Mouse (Mus musculus): Measurements from ENCODE around the gene Pdrg1. TPM values are rescaled to one million over a fixed set of nuclear protein-coding genes. Genes with fewer than 3 reads are reported as not detected.

The Pdrg1 gene
- total RNA-seq (2021) = 100 to 1,000 TPM; 110 to 116 TPM

GRCm38 (mm10) chr2:153014758-153015593, at the start of gene Pdrg1:
Gene Pdrg1, minus strand, starts transcription at chr2:153015427.
- intact Hi-C loops (cut with DNase I) = loop anchor here (2.0 to 10.0 kb wide), 3 partner anchors 73 to 330 kb away; partner anchors contain the start of gene Mcts2
- DNase-seq (ENCODE audit: low spot score) = peak; percentile 86

GRCm38 (mm10) chr2:153064190-153064970, 49.2 kb upstream of the Pdrg1 start:
- no peak for DNase-seq (ENCODE audit: low spot score)
- intact Hi-C loops (cut with DNase I) = no loop called here

DNA sequence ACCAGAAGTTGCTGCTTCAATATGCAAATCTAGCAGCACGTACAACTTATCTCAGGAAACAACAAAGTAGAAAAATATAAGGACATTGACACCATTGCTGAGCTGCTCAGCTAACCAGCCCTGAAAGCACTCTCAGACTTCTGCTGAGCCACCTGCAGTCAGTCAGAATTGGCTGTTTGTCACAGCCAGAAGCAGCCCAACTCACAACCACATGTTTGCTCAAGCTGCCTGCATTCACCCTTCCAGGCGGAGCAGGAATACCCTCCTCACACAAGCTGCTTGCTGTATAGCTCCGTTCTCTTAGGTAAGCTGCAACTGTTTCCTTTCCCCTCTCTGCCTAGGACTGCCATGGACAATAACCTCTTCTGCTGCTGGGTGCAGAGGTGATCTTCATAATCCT, 48.2 kb upstream of the Pdrg1 start:
- intact Hi-C loops (cut with DNase I) = no loop called here
- no peak for DNase-seq (ENCODE audit: low spot score)

GRCm38 (mm10) chr2:153060216-153060615, 45.0 kb upstream of the Pdrg1 start:
- intact Hi-C loops (cut with DNase I) = no loop called here
- no peak for DNase-seq (ENCODE audit: low spot score)

DNA sequence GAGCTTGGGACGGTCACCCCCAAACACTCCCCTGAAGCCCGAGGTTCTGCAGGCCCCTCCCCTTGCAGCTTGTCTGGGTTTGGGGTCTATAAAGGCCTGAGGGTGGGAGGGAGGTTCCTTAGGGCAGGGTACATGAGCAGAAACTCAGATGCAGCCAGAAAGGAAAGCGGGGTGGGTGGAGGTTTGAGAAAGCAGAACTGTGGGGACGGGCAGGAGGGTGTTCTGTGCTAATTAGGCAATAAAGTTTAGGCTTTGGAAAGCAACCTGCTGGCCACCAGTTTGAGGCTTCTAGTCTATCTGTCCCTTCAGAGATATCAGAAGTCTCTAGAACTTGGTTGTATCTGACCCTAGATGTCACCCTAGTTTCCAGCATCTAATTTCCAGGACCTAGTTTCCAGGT, 43.1 kb upstream of the Pdrg1 start:
- intact Hi-C loops (cut with DNase I) = no loop called here
- no peak for DNase-seq (ENCODE audit: low spot score)

DNA sequence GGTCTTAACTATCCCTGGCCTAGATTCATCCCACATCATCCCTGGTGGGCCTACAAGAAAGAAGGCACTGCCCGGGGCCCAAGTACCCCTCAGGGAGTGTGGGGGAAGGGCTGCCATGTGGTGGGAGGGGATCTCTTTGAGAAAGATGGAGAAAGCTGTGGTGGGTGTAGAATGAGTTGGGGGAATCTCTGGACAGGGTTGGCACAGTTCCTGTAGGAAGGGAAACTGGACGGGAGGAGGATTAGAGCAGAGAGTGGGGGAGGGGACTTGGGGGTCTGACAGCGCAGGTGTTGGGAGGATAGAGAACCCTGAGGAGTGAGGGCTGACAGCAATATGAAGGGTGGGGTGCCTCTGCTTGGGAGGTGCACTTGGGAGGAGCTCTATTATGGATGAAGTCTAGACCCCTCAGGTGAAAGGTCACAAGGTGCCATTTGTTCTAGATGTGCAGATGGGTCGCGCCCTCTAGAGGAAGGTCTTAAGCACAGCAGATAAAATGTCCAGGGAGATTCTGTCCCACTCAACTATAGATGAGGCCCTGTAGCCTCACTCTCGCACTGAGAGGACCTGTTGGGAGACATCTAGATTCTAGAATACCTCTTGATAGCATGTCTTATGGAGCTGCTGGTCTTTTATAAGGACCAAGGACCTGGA, 40.2 kb upstream of the Pdrg1 start:
- no peak for DNase-seq (ENCODE audit: low spot score)
- intact Hi-C loops (cut with DNase I) = no loop called here

DNA sequence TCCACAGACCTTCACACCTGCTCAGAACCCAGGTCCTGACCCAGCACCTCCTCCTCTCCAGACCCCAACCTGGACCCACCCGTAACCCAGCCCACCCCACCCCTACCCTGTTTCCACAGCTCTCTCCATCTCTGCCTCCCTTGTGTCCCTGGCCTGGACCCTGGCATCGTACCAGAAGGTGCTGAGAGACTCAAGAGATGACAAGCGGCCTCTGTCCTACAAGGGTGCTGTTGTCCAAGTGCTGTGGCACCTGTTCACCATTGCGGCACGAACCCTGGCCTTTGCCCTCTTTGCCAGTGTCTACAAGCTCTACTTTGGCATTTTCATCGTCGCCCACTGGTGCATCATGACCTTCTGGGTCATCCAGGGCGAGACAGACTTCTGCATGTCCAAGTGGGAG, 38.7 kb upstream of the Pdrg1 start:
- intact Hi-C loops (cut with DNase I) = no loop called here
- DNase-seq (ENCODE audit: low spot score) = no peak

GRCm38 (mm10) chr2:153052700-153053351, 37.6 kb upstream of the Pdrg1 start:
- DNase-seq (ENCODE audit: low spot score) = no peak
- intact Hi-C loops (cut with DNase I) = no loop called here

GRCm38 (mm10) chr2:153051537-153051936, 36.3 kb upstream of the Pdrg1 start:
- no peak for DNase-seq (ENCODE audit: low spot score)
- intact Hi-C loops (cut with DNase I) = no loop called here

DNA sequence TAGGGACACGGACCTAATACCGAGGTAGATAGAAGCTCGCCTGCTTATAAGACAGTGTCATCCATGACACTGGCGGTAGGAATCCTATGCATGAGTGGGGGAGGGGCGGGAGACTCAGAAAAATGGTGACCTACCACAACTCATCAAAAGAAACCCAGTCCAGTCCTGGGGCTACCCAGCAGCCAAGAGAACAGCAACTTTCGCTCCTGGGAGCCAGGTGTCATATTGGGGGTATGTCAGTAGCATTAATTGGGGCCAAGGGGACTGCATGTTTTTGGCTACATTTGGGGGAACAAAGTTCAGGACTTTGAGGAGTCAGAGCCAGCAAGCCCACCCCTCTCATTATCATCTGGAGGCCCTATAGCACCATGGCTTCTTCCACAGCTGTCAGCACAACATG, 35.9 kb upstream of the Pdrg1 start:
- intact Hi-C loops (cut with DNase I) = no loop called here
- DNase-seq (ENCODE audit: low spot score) = no peak

- no peak for DNase-seq (ENCODE audit: low spot score)
- intact Hi-C loops (cut with DNase I) = loop anchor here (2.0 kb wide), 1 partner anchor 31 kb away; no protein-coding TSS in a partner anchor
Observed at GRCm38 (mm10) chr2:153049997-153050358, 34.8 kb upstream of the Pdrg1 start.

GRCm38 (mm10) chr2:153049288-153049996, 34.2 kb upstream of the Pdrg1 start:
- intact Hi-C loops (cut with DNase I) = loop anchor here (2.0 kb wide), 1 partner anchor 31 kb away; no protein-coding TSS in a partner anchor

DNA sequence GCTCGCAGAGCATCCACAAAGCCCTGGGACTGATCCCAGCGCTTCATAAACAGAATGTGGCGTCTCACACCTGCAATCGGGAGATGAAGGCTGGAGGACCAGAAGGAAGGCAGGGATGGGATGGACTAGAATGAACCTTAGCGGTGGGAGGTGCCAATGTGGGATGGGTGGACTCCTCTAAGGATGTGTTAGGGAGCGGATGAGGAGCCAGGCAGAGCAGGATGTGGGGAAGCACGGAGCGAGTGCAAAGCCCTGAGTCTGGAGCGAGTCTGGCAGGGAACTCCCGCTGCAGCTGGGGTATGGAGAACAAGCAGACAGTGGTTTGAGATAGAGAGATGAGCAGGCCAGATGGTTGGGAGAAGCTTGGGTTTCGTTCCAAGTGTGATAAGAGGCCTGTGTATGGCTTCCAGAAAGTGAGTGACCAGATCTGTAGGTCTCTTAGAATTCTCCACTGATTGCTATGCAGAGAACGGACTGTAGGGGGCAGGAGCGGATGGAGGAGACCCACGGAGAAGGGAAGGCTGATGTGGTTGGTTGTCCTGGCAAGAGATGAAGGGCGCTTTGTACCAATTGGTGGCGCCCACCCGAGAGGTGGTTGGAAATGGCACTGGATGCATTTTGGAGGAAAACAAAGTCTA, 32.7 kb upstream of the Pdrg1 start:
- no peak for DNase-seq (ENCODE audit: low spot score)
- intact Hi-C loops (cut with DNase I) = loop anchor here (1.0 to 2.0 kb wide), 2 partner anchors 33 to 95 kb away; no protein-coding TSS in a partner anchor

More at GRCm38 (mm10) chr2:153049288-153049996, 34.2 kb upstream of the Pdrg1 start:
- DNase-seq (ENCODE audit: low spot score) = no peak

DNA sequence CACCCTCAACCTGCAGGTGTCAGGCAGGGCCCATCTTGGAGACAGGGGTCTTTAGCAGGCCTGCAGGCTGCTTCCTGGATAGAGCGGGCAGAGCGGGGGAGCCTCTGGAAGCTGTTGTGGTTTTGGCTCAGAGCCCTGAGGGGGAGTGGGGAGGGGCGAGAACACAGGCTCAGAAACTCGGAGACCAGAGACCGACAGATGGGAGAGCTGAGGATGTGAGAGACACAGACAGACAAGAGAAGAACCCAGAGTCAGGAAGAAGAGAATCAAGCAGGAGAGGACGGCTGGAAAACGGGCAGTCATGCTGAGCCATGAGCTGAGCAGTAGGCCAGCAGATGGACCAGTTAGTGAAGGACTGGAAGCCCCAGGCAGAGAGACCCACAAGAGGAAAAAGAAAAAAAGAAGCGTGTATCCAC, 30.7 kb upstream of the Pdrg1 start:
- DNase-seq (ENCODE audit: low spot score) = no peak
- intact Hi-C loops (cut with DNase I) = no loop called here

GRCm38 (mm10) chr2:153043886-153044285, 28.7 kb upstream of the Pdrg1 start:
- intact Hi-C loops (cut with DNase I) = no loop called here

GRCm38 (mm10) chr2:153036690-153037089, 21.5 kb upstream of the Pdrg1 start:
- no peak for DNase-seq (ENCODE audit: low spot score)
- intact Hi-C loops (cut with DNase I) = no loop called here

More at GRCm38 (mm10) chr2:153043886-153044285, 28.7 kb upstream of the Pdrg1 start:
- DNase-seq (ENCODE audit: low spot score) = no peak

DNA sequence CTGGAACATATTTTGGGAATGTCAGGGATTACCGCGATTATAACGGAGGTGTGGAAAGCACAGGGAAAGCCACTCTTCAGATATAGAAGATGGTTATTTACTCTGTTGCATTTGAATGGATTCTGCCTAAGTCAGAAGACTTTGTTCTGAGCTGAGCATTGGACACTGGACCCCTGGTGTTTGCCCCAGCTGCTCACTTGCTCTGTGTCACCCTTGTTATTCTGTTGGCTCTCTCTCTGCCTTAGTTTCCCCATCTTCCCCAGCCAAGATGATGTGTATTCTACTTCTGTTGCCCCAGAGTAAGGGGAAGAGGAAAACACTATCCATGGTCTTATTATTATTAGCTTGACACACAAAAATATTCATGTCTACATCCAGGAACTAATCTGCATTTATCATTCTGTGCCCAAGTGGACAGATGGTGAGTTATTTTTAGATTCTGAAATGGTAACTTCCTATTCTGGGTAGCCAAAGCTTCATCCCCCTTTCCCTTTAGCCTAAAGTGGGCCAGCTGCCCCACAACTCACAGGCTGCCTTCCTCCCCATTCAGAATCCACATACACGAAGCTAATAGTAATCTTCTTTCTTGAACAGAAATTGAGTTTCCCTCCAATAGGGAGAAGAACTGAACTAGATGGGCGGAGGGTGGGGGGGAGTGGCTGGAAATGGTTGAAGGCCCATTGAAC, 18.5 kb upstream of the Pdrg1 start:
- intact Hi-C loops (cut with DNase I) = no loop called here
- no peak for DNase-seq (ENCODE audit: low spot score)

DNA sequence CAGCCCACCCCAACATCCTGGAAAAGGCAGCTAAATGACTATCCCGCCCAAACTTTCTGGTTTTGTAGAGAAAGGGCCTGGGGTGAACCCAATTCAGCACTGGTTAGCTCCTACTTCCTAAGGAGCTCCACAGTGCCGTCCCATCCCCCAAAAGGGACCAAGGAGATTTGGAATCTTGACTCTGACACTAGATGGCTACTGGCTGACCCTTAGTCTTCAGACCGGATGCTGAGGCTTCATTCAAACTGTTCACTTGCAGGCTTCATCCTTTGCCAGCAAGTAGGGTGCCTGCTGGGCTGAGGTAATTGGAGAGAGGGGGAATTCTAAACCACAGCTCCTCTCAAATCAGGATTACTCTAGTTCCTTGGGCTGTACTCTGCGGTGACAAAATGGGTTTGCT, 17.7 kb upstream of the Pdrg1 start:
- no peak for DNase-seq (ENCODE audit: low spot score)
- intact Hi-C loops (cut with DNase I) = no loop called here

All from heart, postnatal 25 days (tissue).